Comparison of ENCODE assay signal across 23 mouse cellular contexts in the genomic region with DNA sequence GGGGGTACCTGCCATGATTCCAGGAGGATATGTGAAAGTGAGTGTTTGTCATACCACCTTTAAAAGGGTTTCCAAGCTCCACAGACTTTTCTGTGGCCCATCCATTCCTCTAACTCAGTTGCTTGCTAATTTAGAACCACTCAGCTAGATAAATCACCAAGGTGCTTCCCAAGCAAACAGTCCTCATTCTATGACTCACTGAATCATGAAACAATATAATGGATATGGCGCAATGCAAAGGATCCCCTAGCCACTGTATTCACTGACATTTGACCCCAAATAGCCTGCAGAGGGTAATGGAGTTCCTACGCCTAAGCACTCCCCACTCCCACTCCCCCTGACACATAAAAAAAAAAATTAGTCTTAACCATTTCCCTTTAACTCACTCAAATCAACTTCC.
"Had no signal": no experiment of that assay in that cellular context is flagged by ENCODE, and none has a peak within 500 bp of the region (broad histone marks: within the 10 kb centered on the region; RNA-seq: fewer than 3 reads in every experiment).

No protein-coding gene starts in this region.

- H3K27ac ChIP-seq: heart, embryonic 10.5 days; heart, embryonic 13.5 days; heart, embryonic 15.5 days; hindbrain, embryonic 13.5 days; hindbrain, embryonic 15.5 days; hindbrain, postnatal 0 days; kidney, postnatal 0 days; limb, embryonic 13.5 days; limb, embryonic 15.5 days; liver, embryonic 12.5 days; liver, embryonic 14.5 days had no signal

- ATAC-seq: hindbrain, postnatal 0 days; intestine, embryonic 16.5 days; liver, embryonic 12.5 days had no signal

- H3K9ac ChIP-seq: heart, embryonic 13.5 days; heart, embryonic 15.5 days; hindbrain, embryonic 13.5 days; hindbrain, embryonic 15.5 days; limb, embryonic 13.5 days; limb, embryonic 15.5 days; liver, embryonic 12.5 days; liver, embryonic 14.5 days had no signal

- H3K27me3 ChIP-seq: heart, embryonic 13.5 days; heart, embryonic 15.5 days; hindbrain, embryonic 13.5 days; hindbrain, embryonic 15.5 days; limb, embryonic 13.5 days; limb, embryonic 15.5 days; liver, embryonic 12.5 days had no signal

- H3K36me3 ChIP-seq: heart, embryonic 10.5 days; heart, embryonic 13.5 days; heart, embryonic 15.5 days; hindbrain, embryonic 13.5 days; hindbrain, embryonic 15.5 days; limb, embryonic 13.5 days; limb, embryonic 15.5 days; liver, embryonic 12.5 days had no signal

- H3K4me3 ChIP-seq: heart, embryonic 10.5 days; heart, embryonic 13.5 days; heart, embryonic 15.5 days; hindbrain, embryonic 13.5 days; hindbrain, embryonic 15.5 days; limb, embryonic 13.5 days; limb, embryonic 15.5 days; liver, embryonic 12.5 days had no signal

- H3K4me1 ChIP-seq: heart, embryonic 10.5 days; heart, embryonic 13.5 days; heart, embryonic 15.5 days; hindbrain, embryonic 13.5 days; hindbrain, embryonic 15.5 days; limb, embryonic 13.5 days; limb, embryonic 15.5 days; liver, embryonic 12.5 days had no signal

- DNase-seq: gastrocnemius, postnatal 36 days; heart, adult 18-20 months; heart, postnatal 14 days; heart, postnatal 36 days; kidney, adult 18-20 months; kidney, adult 8-10 months; kidney, postnatal 14 days; kidney, postnatal 36 days; layer of hippocampus, adult 9-11 months; layer of hippocampus, postnatal 36 days; left cerebral cortex, postnatal 4 days had no signal

- H3K4me2 ChIP-seq: heart, embryonic 13.5 days; heart, embryonic 15.5 days; hindbrain, embryonic 13.5 days; hindbrain, embryonic 15.5 days; limb, embryonic 13.5 days; limb, embryonic 15.5 days; liver, embryonic 12.5 days had no signal

- H3K9me3 ChIP-seq: heart, embryonic 10.5 days; heart, embryonic 13.5 days; heart, embryonic 15.5 days; hindbrain, embryonic 13.5 days; hindbrain, embryonic 15.5 days; limb, embryonic 15.5 days; liver, embryonic 12.5 days had no signal
